Mouse (Mus musculus) stomach, postnatal 0 days (tissue): ENCODE data around the gene Bricd5.
"Not testable (repeated sequence)": the region's sequence is repeated elsewhere in the genome, so short reads cannot be mapped to it uniquely, and the experiment has no call there.

Experiments used
- CTCF ChIP-seq: IDR thresholded peaks from 2 replicates; pipeline ENCODE4 v1.5.1; 2016; ENCODE audit warnings: antibody characterized with exemption, low read depth, mild to moderate bottlenecking, moderate library complexity
- EP300 ChIP-seq: optimal IDR thresholded peaks from 2 replicates; pipeline ENCODE3; 2016; ENCODE audit warnings: antibody characterized with exemption

- not testable (repeated sequence) for TF ChIP-seq CTCF, EP300
These were observed 48.4 kb upstream of the Bricd5 start for GRCm38 (mm10) chr17:24425326-24425725.
